Mouse (Mus musculus) forebrain, embryonic 10.5 days (tissue): ENCODE measurements at regions not wholly inside any gene's neighbourhood (a gene's known extent, or its start where the extent isn't known, plus 50 kb on each side); places are given as distances from the start of the nearest gene placed in this dataset.
"Not testable (repeated sequence)": the region's sequence is repeated elsewhere in the genome, so short reads cannot be mapped to it uniquely, and the experiment has no call there.

Experiments
- DNase-seq: peaks from one replicate; pipeline ENCODE4 v3.0.0-alpha.2; 2017; ENCODE audit warnings: low spot score; ENCODE audit errors: extremely low spot score
- H3K27ac ChIP-seq: fragments of 300-500 bp; sonication (generic); 2 replicates; pipeline ENCODE4 v1.5.1; 2016; ENCODE audit warnings: mild to moderate bottlenecking
- H3K27me3 ChIP-seq: fragments of 300-500 bp; sonication (generic); 2 replicates; pipeline ENCODE4 v1.6.1; 2016; ENCODE audit warnings: mild to moderate bottlenecking; ENCODE audit not compliant: poor library complexity, severe bottlenecking
- H3K36me3 ChIP-seq: fragments of 300-500 bp; sonication (generic); replicated peaks from 2 replicates; pipeline ENCODE4 v1.6.1; 2016; ENCODE audit warnings: mild to moderate bottlenecking, moderate library complexity
- H3K4me1 ChIP-seq: fragments of 300-500 bp; sonication (generic); 2 replicates; pipeline ENCODE4 v1.6.1; 2016
- H3K4me3 ChIP-seq: fragments of 300-500 bp; sonication (generic); 2 replicates; pipeline ENCODE4 v1.5.1; 2016; ENCODE audit warnings: mild to moderate bottlenecking, moderate library complexity
- H3K9me3 ChIP-seq: fragments of 300-500 bp; sonication (generic); 2 replicates; pipeline ENCODE4 v1.6.1; 2016; ENCODE audit warnings: mild to moderate bottlenecking, moderate library complexity
- WGBS: fragments of 180-500 bp; shearing (Covaris S2); methylation state at CpG from one replicate; pipeline ENCODE4 v1.1.7; 2016; 5-methylcytosine and 5-hydroxymethylcytosine counted together

GRCm38 (mm10) chr1:107677404-107677803 is 87.6 kb downstream of the Serpinb8 start:
- Histone ChIP-seq H3K4me3 (no peak overlapping the region), H3K36me3 (no peaks in the 10 kb centered on the region), H3K27ac (no peak overlapping the region), H3K9me3 (no peaks in the 10 kb centered on the region), H3K4me1 (no peaks in the 10 kb centered on the region), H3K27me3 (no peaks in the 10 kb centered on the region)
- 64% methylated on average over 2 of the region's 2 CpGs for WGBS
- DNase-seq, result no peak

- no peak overlapping the region for H3K27ac ChIP-seq
- H3K36me3 ChIP-seq, result no peaks in the 10 kb centered on the region
- no peaks in the 10 kb centered on the region for H3K27me3 ChIP-seq
- peaks cover 8% of the 10 kb centered on the region for H3K4me1 ChIP-seq
- 19% methylated on average over 2 of the region's 2 CpGs for WGBS
- H3K4me3 ChIP-seq, result no peak overlapping the region
- H3K9me3 ChIP-seq, result no peaks in the 10 kb centered on the region
- DNase-seq, result no peak
Observed at GRCm38 (mm10) chr1:107696858-107697257, 107.1 kb downstream of the Serpinb8 start.

GRCm38 (mm10) chr1:107706108-107706548 is 116.3 kb downstream of the Serpinb8 start:
- Histone ChIP-seq H3K4me3 (no peak overlapping the region), H3K27me3 (no peaks in the 10 kb centered on the region), H3K4me1 (no peaks in the 10 kb centered on the region), H3K27ac (no peak overlapping the region), H3K9me3 (no peaks in the 10 kb centered on the region), H3K36me3 (no peaks in the 10 kb centered on the region)
- DNase-seq, result no peak

GRCm38 (mm10) chr1:107708601-107709000 is 118.8 kb downstream of the Serpinb8 start:
- Histone ChIP-seq H3K27me3 (no peaks in the 10 kb centered on the region), H3K4me1 (no peaks in the 10 kb centered on the region), H3K9me3 (no peaks in the 10 kb centered on the region), H3K36me3 (no peaks in the 10 kb centered on the region), H3K27ac (no peak overlapping the region), H3K4me3 (no peak overlapping the region)
- DNase-seq, result no peak
- 90% methylated on average over 5 of the region's 5 CpGs for WGBS

- Histone ChIP-seq H3K27me3 (no peaks in the 10 kb centered on the region), H3K4me1 (no peaks in the 10 kb centered on the region), H3K27ac (no peak overlapping the region), H3K4me3 (no peak overlapping the region), H3K9me3 (no peaks in the 10 kb centered on the region), H3K36me3 (no peaks in the 10 kb centered on the region)
- DNase-seq, result no peak
- 93% methylated on average over 1 of the region's 1 CpGs for WGBS
Observed at GRCm38 (mm10) chr1:107714869-107715268, 125.1 kb downstream of the Serpinb8 start.

GRCm38 (mm10) chr1:107719304-107719703 is 129.5 kb downstream of the Serpinb8 start:
- 83% methylated on average over 5 of the region's 5 CpGs for WGBS

GRCm38 (mm10) chr1:107728113-107728839 is 138.5 kb downstream of the Serpinb8 start:
- Histone ChIP-seq H3K36me3 (no peaks in the 10 kb centered on the region), H3K4me3 (no peak overlapping the region), H3K27ac (no peak overlapping the region), H3K27me3 (no peaks in the 10 kb centered on the region), H3K9me3 (no peaks in the 10 kb centered on the region), H3K4me1 (no peaks in the 10 kb centered on the region)
- 86% methylated on average over 11 of the region's 11 CpGs for WGBS
- no peak for DNase-seq

More at GRCm38 (mm10) chr1:107719304-107719703, 129.5 kb downstream of the Serpinb8 start:
- no peak for DNase-seq
- Histone ChIP-seq H3K36me3 (no peaks in the 10 kb centered on the region), H3K4me3 (no peak overlapping the region), H3K27me3 (no peaks in the 10 kb centered on the region), H3K9me3 (no peaks in the 10 kb centered on the region), H3K27ac (no peak overlapping the region), H3K4me1 (no peaks in the 10 kb centered on the region)

DNA sequence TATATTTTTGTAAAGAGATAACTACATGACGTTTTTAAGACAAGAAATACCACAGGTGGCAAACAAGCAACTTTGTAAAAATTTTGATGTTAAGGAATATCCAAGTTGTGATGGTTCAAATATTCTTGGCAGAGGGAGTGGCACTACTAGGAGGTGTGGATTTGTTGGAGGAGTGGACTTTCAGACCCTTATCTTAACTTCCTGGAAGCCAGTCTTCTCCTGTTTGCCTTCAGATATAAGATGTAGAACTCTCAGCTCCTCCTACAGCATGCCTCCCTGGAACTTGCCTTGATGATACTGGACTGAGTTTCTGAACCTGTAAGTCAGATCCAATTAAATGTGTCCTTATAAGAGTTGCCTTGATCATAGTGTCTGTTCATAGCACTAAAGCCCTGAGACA is 175.5 kb downstream of the Serpinb8 start:
- 89% methylated on average over 1 of the region's 1 CpGs for WGBS
- no peak for DNase-seq
- H3K4me1 ChIP-seq, result no peaks in the 10 kb centered on the region

DNA sequence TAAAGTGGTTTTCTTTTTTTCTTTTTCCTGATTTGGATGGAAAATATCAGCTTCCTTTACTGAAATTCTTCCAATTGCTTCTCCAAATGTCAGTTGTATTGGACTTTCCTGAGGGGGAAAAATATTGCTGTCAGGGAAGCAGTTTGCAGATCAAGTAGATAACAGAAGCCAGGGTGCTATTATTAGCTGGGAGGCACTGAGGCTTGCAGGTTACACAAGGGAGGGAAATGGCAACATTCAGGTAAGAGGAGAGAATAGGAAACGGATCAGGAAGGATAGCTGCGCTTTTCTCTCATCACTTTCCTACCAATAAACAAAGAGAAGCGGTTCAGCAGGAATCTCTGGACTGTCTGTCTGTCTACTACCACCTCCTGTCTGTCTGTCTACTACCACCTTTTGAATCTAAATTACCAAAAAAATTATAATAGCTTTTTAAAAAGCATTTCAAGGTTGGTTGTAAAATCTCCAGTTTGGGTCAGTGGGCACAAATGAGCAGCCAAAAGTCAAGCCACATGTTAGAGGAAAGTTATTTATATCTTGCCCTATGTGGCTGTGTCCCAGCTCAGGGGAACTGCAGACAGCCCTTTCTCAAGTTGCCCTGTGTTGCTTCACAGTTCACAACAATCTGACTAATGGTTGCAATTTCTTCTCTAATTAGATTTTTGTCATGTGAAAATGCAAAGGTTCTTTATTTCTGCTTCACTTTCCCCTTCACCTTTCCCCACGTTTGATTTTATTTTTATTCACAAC is 177.6 kb downstream of the Serpinb8 start:
- no peaks in the 10 kb centered on the region for H3K36me3 ChIP-seq
- no peaks in the 10 kb centered on the region for H3K4me1 ChIP-seq
- WGBS, result 78% methylated on average over 4 of the region's 4 CpGs
- no peaks in the 10 kb centered on the region for H3K9me3 ChIP-seq
- H3K27ac ChIP-seq, result no peak overlapping the region
- DNase-seq, result no peak
- no peak overlapping the region for H3K4me3 ChIP-seq
- no peaks in the 10 kb centered on the region for H3K27me3 ChIP-seq

More for the DNA sequence above, 175.5 kb downstream of the Serpinb8 start:
- Histone ChIP-seq H3K4me3 (no peak overlapping the region), H3K27me3 (no peaks in the 10 kb centered on the region), H3K27ac (no peak overlapping the region), H3K36me3 (no peaks in the 10 kb centered on the region), H3K9me3 (no peaks in the 10 kb centered on the region)

DNA sequence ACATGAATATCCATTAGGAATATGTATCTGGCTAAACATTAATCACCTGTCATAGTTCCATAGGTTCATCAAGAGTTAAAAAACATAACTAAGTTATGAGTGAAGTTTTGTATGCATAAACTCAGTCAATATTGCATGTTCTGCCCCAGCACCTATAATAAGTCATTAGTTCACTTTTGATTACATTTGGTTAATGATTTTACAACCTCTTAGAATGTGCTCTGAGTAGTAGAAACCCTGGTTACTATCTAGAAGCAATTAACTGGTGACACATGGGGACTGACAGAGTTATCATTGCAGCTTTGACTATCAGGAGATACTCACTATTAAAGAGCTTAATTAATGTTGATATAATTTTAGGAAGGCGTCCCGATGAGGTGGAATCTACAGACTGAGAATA is 183.2 kb downstream of the Serpinb8 start:
- Histone ChIP-seq H3K27me3 (no peaks in the 10 kb centered on the region), H3K4me1 (no peaks in the 10 kb centered on the region), H3K27ac (no peak overlapping the region), H3K9me3 (no peaks in the 10 kb centered on the region), H3K36me3 (no peaks in the 10 kb centered on the region), H3K4me3 (no peak overlapping the region)
- no peak for DNase-seq
- WGBS, result 92% methylated on average over 2 of the region's 2 CpGs

DNA sequence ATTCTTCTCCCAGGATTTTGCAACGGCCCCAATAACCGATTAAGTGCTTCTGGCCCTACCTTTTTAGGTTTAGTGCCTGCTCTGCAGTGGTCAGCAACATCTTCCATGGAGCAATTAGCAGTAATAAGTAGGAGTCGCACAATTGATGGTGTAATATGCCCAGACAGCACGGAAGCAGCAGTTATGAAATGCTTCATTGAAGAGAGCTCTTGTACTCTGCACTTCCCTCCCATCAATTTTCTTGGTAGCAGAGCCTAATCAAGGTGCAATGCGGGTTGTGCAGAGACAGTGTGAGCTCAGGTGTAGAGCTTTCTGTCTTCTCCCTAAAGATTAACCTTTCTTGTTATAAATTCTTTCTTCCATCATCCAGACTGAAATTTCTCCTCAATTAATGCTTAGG is 193.3 kb downstream of the Serpinb8 start:
- Histone ChIP-seq H3K4me3 (no peak overlapping the region), H3K27me3 (no peaks in the 10 kb centered on the region), H3K4me1 (no peaks in the 10 kb centered on the region), H3K36me3 (no peaks in the 10 kb centered on the region), H3K9me3 (no peaks in the 10 kb centered on the region), H3K27ac (no peak overlapping the region)
- WGBS, result 89% methylated on average over 5 of the region's 5 CpGs
- DNase-seq, result no peak

DNA sequence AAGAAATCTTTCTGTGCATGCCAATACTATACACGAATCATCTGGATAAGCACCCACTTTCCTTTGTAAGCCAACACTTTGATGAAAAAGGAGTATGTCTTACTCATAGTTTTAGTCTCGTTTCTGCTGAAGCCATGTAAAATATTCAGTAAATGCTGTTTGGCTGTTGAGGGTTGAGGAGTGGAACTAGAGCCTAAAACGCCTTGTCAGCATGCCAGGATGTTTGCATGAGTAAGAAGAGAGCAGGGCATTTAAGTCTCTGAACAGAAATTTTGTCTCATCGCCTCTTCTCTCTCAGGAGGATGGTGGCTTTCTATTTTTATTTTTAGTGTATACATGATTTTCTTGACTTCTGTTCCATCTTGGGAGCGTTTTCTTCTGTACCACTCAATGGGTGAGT is 216.0 kb downstream of the Serpinb8 start:
- H3K4me3 ChIP-seq, result no peak overlapping the region
- H3K27ac ChIP-seq, result no peak overlapping the region
- no peak for DNase-seq
- no peaks in the 10 kb centered on the region for H3K36me3 ChIP-seq
- no peaks in the 10 kb centered on the region for H3K4me1 ChIP-seq
- H3K9me3 ChIP-seq, result no peaks in the 10 kb centered on the region
- 88% methylated on average over 5 of the region's 5 CpGs for WGBS
- H3K27me3 ChIP-seq, result no peaks in the 10 kb centered on the region

GRCm38 (mm10) chr1:107807367-107807766 is 217.6 kb downstream of the Serpinb8 start:
- H3K36me3 ChIP-seq, H3K27ac ChIP-seq, H3K27me3 ChIP-seq, DNase-seq, H3K9me3 ChIP-seq, H3K4me1 ChIP-seq, H3K4me3 ChIP-seq: not testable (repeated sequence)
- WGBS, result 89% methylated on average over 2 of the region's 2 CpGs
